Mouse (Mus musculus) intestine, embryonic 14.5 days (tissue): ENCODE results near the gene Uhrf1. TPM values are rescaled to one million over a fixed set of nuclear protein-coding genes. Genes with fewer than 3 reads are reported as not detected.

ENCODE experiments used
- ATAC-seq: fragments of 200-750 bp; cut with Nextera tagmentation; replicated peaks from 2 replicates; pipeline ENCODE4 v1.8.0; 2017; ENCODE audit warnings: low read depth, moderate number of reproducible peaks, moderate TSS enrichment, moderate library complexity; ENCODE audit not compliant: low FRiP score, low TSS enrichment
- DNase-seq: peaks from one replicate; pipeline ENCODE4 v3.0.0-alpha.2; 2018; ENCODE audit warnings: low spot score
- H3K27ac ChIP-seq: fragments of 300-500 bp; sonication (generic); 2 replicates; pipeline ENCODE4 v1.5.1; 2014; ENCODE audit warnings: low read depth, mild to moderate bottlenecking, control low read depth
- H3K27me3 ChIP-seq: fragments of 300-500 bp; sonication (generic); replicated peaks from 2 replicates; pipeline ENCODE4 v1.6.1; 2014; ENCODE audit warnings: low read length, control low read depth; ENCODE audit not compliant: control insufficient read depth, insufficient read depth
- H3K36me3 ChIP-seq: fragments of 300-500 bp; sonication (generic); 2 replicates; pipeline ENCODE4 v1.6.1; 2014; ENCODE audit warnings: low read length, control low read depth; ENCODE audit not compliant: control insufficient read depth, insufficient read depth
- H3K4me1 ChIP-seq: fragments of 300-500 bp; sonication (generic); replicated peaks from 2 replicates; pipeline ENCODE4 v1.6.1; 2014; ENCODE audit warnings: low read length, control low read depth, mixed read lengths; ENCODE audit not compliant: control insufficient read depth, insufficient read depth
- H3K4me2 ChIP-seq: fragments of 300-500 bp; sonication (generic); 2 replicates; pipeline ENCODE4 v1.6.1; 2014; ENCODE audit warnings: low read length
- H3K4me3 ChIP-seq: fragments of 300-500 bp; sonication (generic); 2 replicates; pipeline ENCODE4 v1.5.1; 2014; ENCODE audit warnings: low read depth, low read length, control low read depth, mixed read lengths
- H3K9ac ChIP-seq: fragments of 300-500 bp; sonication (generic); 2 replicates; pipeline ENCODE4 v1.6.1; 2014; ENCODE audit warnings: mild to moderate bottlenecking, low read length
- H3K9me3 ChIP-seq: fragments of 300-500 bp; sonication (generic); 2 replicates; pipeline ENCODE4 v1.6.1; 2016; ENCODE audit warnings: low read length, control low read depth; ENCODE audit not compliant: control insufficient read depth
- WGBS: fragments of 180-500 bp; shearing (Covaris S2); extraction: QIAGEN DNeasy Blood & Tissue Kit; methylation state at CpG from one replicate; pipeline ENCODE4 v1.1.7; 2014; 5-methylcytosine and 5-hydroxymethylcytosine counted together
- polyA plus RNA-seq: library from polyadenylated mRNA; unstranded; fragments of >200 nt; fragmentation: Nextera tagmentation; extraction: Ambion mirVana; gene quantifications from 2 replicates; pipeline ENCODE4 v1.2.1, GENCODE M21; 2014

Uhrf1 gene
- polyA plus RNA-seq, 1 experiment from 2014 or later: 122 TPM

GRCm38 (mm10) chr17:56309191-56309945, 6.2 kb downstream of the Uhrf1 start:
- Histone ChIP-seq H3K4me3 (no peak overlapping the region), H3K9me3 (no peaks in the 10 kb centered on the region), H3K4me1 (peaks cover 40% of the 10 kb centered on the region), H3K27ac (no peak overlapping the region), H3K36me3 (peaks cover 89% of the 10 kb centered on the region), H3K4me2 (no peak overlapping the region), H3K9ac (no peak overlapping the region), H3K27me3 (no peaks in the 10 kb centered on the region)
- DNase-seq (no peak), ATAC-seq (no peak)
- 79% methylated on average over 15 of the region's 15 CpGs for WGBS

- no peak overlapping the region for H3K27ac ChIP-seq
- H3K9ac ChIP-seq: no peak overlapping the region
- no peaks in the 10 kb centered on the region for H3K9me3 ChIP-seq
- WGBS: 64% methylated on average over 3 of the region's 3 CpGs
- DNase-seq (no peak), ATAC-seq (no peak)
- H3K27me3 ChIP-seq: no peaks in the 10 kb centered on the region
- H3K36me3 ChIP-seq: peaks cover 37% of the 10 kb centered on the region
- H3K4me3 ChIP-seq: no peak overlapping the region
- H3K4me1 ChIP-seq: peaks cover 16% of the 10 kb centered on the region
- no peak overlapping the region for H3K4me2 ChIP-seq
These were observed 21.3 kb downstream of the Uhrf1 start for GRCm38 (mm10) chr17:56324419-56324818.

DNA sequence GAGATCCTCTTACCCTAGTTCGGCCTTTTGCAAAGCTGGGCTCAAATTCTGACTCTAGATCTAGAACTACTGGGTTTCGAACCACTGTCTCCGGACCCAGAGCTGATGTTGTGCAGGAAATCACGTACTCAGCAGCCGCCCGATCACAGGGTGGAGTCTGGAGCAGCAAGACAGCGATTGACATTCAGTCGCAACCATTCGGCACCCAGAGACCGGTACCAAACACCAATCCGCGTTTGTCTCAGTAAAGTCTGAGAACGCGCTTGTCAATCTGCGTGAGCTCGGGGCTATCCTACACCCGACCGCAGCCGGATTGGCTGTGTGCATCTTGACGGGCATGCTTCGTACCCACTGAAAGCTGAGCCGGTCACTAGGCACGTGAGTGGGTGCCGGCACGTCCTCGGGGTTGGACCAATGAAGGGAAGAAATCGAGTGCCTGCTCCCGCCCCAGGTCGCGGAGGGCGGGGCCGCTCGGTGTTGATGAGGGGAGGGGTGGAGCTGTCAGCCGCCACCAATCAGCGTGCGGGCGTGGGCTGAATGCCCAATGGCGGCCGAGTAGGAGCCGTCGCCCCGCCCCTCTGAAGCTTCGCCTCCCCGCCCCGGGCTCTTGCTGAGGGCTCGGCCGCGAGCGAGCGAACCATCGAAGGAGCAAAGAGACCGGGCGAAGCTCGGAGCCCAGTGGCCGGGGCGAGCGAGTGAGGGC, 22.5 kb downstream of the Uhrf1 start, which contains the start of gene Kdm4b:
TSS of gene Kdm4b (plus strand) at position 613 of the 703 bp plus-strand sequence.
- Histone ChIP-seq H3K9ac (peak within 1 kb of the TSS; percentile 89), H3K4me2 (peak within 1 kb of the TSS; percentile 64), H3K27ac (peak within 1 kb of the TSS; percentile 94), H3K36me3 (peaks cover 25% of the 10 kb centered on the region), H3K9me3 (no peaks in the 10 kb centered on the region), H3K27me3 (no peaks in the 10 kb centered on the region), H3K4me1 (peaks cover 16% of the 10 kb centered on the region), H3K4me3 (peak within 1 kb of the TSS; percentile 85)
- DNase-seq (peak; percentile 97), ATAC-seq (peak; percentile 99)
- under 1% methylated on average over 57 of the region's 57 CpGs for WGBS

DNA sequence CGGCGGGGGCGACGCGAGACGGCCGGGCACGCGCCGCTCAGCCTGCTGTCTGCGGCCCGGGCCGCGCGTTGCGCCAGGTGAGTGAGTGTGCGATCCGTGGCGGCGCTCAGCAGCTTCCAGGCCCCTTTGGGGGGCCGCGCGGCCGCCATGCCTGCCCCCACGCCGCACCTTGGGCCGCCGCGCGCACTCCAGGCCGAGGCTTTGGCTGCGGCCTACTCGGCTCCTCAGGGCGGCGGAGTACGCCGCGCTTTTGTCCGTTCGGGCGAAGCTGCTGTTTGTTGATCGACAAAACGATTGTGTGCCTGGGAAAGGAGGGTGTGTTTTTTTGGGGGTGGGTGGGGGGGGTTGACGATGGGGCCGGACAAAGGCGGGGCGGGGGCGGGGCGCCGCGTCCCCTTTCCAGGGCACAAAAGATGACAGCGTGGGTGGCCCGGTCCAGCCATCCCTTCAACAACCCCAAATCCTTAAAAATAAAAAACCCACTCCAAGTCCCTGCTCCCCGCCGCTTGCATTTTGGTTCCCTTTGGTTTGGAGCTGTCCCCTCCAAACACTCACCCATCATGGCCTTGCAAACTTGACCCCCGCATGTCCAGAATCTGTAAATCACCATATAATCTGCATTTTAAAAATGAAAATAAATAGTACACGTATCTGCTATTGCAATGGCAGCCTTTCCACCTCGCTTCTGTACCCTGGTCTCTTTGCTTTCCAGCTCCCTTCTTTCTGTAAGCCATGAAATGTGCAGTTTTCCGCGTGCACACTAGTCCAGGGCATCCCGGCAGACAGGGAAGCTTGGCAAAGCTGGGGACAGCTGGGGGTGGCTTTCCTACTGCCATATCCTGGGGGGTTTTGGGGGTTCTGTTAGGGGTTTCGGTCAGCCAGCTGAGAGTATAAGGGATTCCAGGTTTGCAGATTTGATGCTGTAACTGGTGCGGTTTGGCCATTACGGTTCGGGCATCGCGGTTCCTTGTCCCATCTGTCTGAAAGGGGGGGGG, 23.3 kb downstream of the Uhrf1 start:
- peaks cover 17% of the 10 kb centered on the region for H3K36me3 ChIP-seq
- H3K4me1 ChIP-seq: peaks cover 16% of the 10 kb centered on the region
- H3K27me3 ChIP-seq: no peaks in the 10 kb centered on the region
- peak overlapping the region; percentile 85 for H3K4me3 ChIP-seq
- H3K27ac ChIP-seq: peak overlapping the region; percentile 94
- 2% methylated on average over 54 of the region's 67 CpGs for whole genome bisulfite sequencing
- peak; percentile 61 for ATAC-seq
- H3K9ac ChIP-seq: peak overlapping the region; percentile 89
- H3K4me2 ChIP-seq: peak overlapping the region; percentile 64
- DNase-seq: peak; percentile 70
- H3K9me3 ChIP-seq: no peaks in the 10 kb centered on the region

GRCm38 (mm10) chr17:56329267-56329666, 26.1 kb downstream of the Uhrf1 start:
- no peaks in the 10 kb centered on the region for H3K36me3 ChIP-seq
- H3K9ac ChIP-seq: no peak overlapping the region
- H3K27me3 ChIP-seq: no peaks in the 10 kb centered on the region
- no peak for ATAC-seq
- H3K4me1 ChIP-seq: peaks cover 16% of the 10 kb centered on the region
- no peak overlapping the region for H3K27ac ChIP-seq
- no peak for DNase-seq
- H3K4me2 ChIP-seq: no peak overlapping the region
- no peaks in the 10 kb centered on the region for H3K9me3 ChIP-seq
- no peak overlapping the region for H3K4me3 ChIP-seq

GRCm38 (mm10) chr17:56330345-56330744, 27.2 kb downstream of the Uhrf1 start:
- ATAC-seq: no peak
- H3K9me3 ChIP-seq: no peaks in the 10 kb centered on the region
- WGBS: 65% methylated on average over 3 of the region's 3 CpGs

DNA sequence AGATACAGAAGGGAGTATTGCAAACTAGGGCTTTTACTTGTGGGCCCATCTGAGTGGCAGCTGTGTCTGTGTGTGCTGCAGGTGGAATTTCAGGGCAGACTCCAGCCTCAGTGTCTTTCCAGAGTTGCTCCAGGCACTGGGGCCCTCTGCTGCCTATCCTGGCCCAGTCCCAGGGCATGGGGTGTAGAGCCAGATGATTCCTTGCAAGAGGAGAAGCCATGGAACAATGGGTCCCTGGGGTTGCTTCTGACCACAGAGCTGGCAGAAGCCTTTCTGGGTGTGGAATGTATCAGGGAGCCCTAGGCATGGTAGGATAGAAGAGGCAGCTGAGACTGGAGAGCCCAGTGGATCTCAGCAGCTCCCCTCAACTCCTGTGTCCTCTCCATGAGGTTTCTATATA, 28.1 kb downstream of the Uhrf1 start:
- Histone ChIP-seq H3K36me3 (no peaks in the 10 kb centered on the region), H3K9ac (no peak overlapping the region), H3K27me3 (no peaks in the 10 kb centered on the region), H3K4me1 (peaks cover 16% of the 10 kb centered on the region), H3K4me2 (no peak overlapping the region), H3K9me3 (no peaks in the 10 kb centered on the region), H3K27ac (no peak overlapping the region), H3K4me3 (no peak overlapping the region)
- ATAC-seq (no peak), DNase-seq (no peak)

More at GRCm38 (mm10) chr17:56330345-56330744, 27.2 kb downstream of the Uhrf1 start:
- Histone ChIP-seq H3K4me1 (peaks cover 16% of the 10 kb centered on the region), H3K27ac (no peak overlapping the region), H3K4me2 (no peak overlapping the region), H3K27me3 (no peaks in the 10 kb centered on the region), H3K9ac (no peak overlapping the region), H3K36me3 (no peaks in the 10 kb centered on the region), H3K4me3 (no peak overlapping the region)
- DNase-seq: no peak

- Histone ChIP-seq H3K4me1 (peaks cover 6% of the 10 kb centered on the region), H3K27me3 (no peaks in the 10 kb centered on the region), H3K27ac (no peak overlapping the region), H3K36me3 (no peaks in the 10 kb centered on the region), H3K4me3 (no peak overlapping the region), H3K4me2 (no peak overlapping the region), H3K9ac (no peak overlapping the region), H3K9me3 (no peaks in the 10 kb centered on the region)
- WGBS: 43% methylated on average over 8 of the region's 8 CpGs
- DNase-seq (peak; percentile 63), ATAC-seq (no peak)
These were observed 29.9 kb downstream of the Uhrf1 start for GRCm38 (mm10) chr17:56332987-56333386.
